Mouse (Mus musculus): ENCODE data around the gene Lct.

Gene Lct

DNA sequence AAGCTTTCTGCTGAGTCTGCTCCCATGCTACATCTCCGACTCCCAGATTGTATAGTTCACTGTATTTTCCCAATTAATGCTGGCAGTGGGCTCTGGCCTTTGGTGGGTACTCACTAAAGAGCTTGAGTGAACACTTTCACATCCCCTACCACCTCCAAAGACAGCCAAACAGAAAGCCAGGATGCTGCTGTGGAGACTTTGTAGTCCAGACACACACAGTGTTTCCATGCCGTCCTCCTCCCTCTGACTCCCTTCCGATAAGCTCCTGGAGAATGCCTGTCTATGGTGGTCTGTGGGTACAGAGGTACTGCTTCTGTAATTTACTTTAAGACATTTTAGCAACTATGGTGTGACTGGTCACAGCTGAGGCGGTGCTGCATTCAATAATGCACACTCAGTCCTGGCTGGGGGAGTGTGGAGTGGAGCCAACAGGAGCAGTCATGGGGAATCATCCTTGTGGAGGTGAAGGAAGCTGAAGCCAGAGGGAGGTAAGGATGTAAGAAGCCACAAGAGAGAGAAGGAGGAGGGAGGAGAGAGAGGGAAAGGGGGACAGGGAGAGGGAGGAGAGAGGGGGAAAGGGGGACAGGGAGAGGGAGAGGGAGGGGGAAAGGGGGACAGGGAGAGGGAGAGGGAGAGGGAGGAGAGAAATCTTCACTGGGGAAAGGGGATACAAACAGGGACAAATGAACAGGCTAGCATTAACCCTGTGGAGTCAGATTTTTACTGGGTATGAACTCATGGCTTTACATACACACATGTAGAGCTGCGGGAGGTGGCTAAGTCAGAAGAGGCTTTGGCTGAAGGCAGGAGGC lies 32.2 kb downstream of the Lct start:
- in situ Hi-C loops (cut with MboI, MseI), result no loop called here

DNA sequence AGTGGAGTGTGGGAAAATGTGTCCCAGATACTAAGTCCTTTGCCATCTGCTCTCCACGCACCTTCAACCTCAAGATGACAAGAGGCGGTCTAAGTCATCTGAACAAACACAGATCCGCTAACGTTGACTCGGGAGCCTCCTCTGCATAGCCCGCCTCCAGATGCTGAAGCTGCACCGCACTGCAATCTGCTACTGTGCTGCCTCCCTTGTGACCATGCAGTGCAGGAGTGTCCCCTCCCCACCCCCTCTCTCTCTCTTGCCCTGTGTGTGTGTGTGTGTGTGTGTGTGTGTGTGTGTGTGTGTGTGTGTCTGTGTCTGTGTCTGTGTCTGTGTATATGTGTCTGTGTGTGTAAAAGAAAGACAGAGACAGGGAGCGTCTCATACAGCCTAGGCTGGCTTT lies 32.8 kb downstream of the Lct start:
- in situ Hi-C loops (cut with MboI, MseI), result no loop called here

DNA sequence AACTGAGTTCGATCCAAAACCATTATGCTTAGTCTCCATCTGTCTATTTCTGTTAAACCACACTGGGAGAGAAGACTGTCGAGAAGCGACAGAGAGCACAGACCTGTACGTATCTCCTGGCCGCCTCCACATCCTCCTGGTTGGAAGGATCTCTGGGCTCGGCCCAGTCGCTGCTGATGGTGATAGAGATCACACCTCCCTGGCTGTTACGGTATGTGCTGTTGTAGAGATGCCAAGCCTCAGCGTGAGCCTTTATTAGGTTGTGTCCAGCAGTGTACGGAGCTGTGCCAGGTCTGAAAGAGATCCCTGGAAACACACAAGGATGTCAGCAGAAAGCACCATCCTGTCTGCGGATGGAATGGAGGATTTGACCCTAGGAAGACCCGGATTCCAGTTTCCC lies 34.6 kb downstream of the Lct start:
- in situ Hi-C loops (cut with MboI, MseI), result no loop called here

DNA sequence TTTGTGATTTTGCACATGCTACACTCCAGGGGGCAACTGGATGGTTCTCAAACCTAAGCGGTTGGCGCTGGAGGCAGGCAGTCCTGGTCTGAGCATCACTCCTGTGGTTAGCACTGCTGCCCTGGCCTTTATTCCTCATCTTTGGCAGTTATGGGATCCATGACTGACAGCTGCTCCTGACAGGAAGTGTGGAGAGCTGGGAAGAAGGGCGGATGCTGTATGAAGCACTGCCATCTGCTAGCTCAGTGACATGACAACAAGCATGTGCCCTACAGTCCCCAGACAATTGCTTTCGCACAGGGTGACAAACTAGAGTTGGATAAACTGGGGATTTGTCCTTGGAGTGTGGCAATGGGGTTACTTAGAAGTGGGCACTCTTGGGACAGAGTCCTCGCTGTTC lies 37.8 kb downstream of the Lct start:
- in situ Hi-C loops (cut with MboI, MseI), result no loop called here

DNA sequence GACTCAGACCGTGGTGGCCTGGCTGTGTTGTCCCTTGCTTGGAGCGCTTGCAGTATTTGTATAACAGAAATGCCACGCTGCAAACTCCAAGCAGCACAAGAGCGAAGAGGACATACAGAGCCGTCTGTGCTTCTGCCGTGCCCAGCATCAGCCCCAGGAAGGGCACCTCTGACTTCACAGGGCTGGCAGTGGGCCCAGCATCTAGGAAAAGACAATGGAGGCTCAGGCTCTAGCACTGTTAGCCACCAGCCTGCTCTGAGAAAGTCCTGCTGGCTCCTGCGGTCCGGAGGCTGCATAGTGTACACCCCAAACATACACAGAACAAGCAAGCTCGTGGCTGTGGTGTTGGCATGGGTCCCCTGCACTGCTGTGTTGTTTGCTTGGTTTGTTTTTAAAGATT lies 43.0 kb downstream of the Lct start:
- in situ Hi-C loops (cut with MboI, MseI), result no loop called here

DNA sequence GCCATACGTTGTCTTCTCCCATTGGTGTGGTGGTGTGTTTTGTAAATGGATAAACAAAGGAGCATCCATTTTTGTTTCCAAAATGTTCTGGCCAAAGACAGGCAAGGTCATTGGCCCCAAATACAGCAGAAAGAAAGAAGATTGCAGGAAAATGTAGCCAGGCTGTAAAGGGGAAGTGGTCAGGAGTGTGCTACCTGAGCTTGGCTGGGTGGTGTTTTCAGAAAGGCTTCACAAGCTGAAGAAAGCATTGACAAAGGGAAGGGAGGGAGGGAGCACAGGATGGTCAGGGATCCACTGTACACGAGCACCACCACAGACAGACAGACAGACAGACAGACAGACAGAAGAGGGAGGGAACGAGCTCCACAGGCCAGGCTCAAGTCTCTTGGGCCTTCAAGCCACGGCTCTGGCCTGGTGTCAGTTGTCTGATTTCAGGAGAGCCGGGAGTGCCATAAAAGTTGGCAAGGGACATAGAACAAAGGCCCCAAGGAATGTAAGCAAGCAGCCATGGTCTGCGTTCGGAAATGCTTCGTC lies 43.9 kb downstream of the Lct start:
- in situ Hi-C loops (cut with MboI, MseI), result no loop called here

DNA sequence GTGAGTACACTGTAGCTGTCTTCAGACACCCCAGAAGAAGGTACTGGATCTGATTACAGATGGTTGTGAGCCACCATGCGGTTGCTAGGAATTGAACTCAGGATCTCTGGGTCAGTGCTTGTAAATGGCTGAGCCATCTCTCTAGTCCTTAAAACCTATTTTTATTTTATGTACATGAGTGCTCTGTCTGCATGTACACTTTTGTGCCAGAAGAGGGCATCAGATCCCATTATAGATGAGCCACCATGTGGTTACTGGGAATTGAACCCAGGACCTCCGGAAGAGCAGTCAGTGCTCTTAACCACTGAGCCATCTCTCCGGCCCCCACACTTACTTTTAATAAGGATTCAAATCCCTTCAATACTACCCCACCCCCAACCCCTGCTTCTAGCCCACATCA lies 45.2 kb downstream of the Lct start:
- in situ Hi-C loops (cut with MboI, MseI), result no loop called here

DNA sequence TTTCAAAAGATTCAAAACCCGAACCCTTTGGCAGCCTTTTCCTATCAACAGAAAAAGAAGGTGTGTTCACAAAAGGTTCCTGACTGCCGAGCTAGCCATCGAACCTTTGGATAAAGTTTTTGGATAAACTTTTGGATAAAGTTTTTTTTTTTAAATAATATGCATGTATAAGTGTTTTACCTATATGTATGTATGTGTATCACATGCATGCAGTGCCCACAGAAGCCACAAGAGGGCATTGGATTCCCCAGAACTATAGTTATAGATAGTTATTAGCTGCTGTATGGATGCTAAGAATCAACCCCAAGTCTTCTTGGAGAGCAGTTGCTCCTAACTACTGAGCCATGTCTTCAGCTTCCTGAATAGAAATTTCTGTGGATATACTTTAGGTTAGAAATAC lies 46.4 kb downstream of the Lct start:
- in situ Hi-C loops (cut with MboI, MseI), result no loop called here

DNA sequence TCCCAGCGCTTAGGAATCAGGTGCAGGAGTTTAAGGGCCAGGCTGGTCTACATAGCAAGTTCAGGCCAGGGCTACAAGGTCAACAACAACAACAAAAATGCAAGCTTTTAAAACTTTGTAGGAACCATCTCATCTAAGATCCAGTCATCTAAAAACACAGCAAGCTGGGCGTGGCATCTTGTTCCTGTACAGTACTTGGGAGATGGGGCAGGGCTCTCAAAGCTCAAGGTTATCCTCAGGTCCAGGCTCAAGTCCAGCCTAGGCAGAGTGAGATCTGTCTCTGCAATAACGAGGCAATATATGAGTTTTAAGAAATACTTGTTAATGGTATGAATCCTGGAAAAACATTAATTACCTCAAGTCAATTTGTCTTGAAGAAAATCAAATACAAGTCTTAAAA lies 49.6 kb downstream of the Lct start:
- in situ Hi-C loops (cut with MboI, MseI), result no loop called here

DNA sequence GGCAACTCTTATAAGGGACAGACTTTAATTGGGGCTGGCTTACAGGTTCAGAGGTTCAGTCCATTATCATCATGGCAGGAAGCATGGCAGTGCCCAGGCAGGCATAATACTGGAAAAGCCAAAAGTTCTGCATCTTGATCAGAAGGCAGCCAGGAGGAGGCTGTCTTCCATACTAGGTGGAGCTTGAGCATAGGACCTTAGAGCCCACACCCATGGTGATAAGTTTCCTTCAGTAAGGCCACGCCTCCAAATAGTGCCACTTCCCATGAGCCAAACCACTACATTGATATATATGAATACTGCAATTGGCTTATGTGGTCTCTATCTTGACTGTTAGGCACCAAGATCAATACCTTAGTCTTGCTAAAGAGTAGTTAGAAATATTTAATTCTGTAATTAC lies 52.2 kb downstream of the Lct start:
- in situ Hi-C loops (cut with MboI, MseI), result no loop called here

DNA sequence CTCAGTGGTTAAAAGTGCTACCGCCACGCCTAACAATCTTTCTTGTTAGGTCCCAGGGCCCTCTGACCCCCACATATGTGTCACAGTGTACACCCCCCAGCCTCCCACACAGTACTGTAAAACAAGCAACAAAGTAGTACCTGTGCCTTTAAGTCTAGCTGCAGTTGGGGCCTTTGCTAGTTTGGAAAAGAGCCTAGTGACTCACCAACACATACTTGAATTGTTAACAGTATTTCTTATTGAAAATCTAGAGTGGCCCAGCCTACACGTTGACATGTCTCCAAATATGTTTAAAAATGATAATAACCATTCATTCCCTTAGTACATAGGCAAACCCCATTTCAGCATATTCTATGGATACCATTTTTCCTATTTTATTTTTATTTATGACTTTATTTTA lies 57.4 kb downstream of the Lct start:
- in situ Hi-C loops (cut with MboI, MseI), result no loop called here

DNA sequence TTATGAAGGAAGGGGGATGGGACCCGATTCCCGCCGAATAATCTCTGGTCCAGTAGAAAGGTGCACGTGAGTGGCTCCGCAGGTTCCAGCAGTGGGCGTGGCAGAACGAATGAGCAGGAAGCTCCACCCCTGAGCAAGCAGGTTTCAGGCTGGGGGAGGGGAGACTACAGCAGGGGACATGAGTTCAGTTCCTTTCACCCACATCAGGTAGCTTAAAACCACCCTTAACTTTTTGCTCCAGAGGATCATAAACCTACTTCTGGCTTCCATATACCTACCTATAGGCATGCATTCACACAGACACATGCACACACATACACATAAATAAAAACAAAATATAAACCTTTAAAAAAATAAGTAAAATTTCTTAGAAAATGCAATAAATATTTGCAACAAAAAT lies 61.1 kb downstream of the Lct start:
- in situ Hi-C loops (cut with MboI, MseI), result loop anchor here (5.0 kb wide), 1 partner anchor 65 kb away; no protein-coding TSS in a partner anchor

DNA sequence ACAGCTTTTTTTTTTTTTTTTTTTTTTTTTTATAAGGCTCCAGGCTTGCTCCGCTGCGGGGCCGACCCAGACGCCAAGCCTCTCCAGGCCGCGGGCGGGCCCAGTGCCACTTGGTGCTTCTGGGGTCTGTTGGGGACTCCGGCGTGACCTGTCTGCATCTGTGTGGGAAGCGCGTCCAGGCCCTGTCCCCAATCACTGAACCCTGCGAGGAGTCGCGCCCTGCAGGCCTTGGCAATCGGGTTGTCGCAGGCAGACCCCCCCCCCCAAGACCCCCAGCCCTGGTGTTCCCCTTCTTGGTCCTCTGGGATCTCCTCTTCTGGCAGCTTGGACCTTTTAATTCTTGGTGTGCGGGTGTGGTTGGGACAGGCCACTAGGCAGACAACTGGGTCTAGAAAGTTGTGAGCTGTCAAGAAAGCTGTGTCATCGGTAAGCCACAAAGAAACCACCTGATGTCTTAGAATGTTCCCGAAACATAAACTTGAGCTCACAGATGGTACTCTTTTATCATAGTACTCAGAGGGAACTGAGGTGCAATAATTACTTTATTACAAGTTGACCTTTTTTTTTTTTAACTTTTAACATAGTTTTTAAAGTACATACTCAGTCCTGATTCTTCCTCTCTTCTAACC lies 83.3 kb downstream of the Lct start:
- in situ Hi-C loops (cut with MboI, MseI), result no loop called here

DNA sequence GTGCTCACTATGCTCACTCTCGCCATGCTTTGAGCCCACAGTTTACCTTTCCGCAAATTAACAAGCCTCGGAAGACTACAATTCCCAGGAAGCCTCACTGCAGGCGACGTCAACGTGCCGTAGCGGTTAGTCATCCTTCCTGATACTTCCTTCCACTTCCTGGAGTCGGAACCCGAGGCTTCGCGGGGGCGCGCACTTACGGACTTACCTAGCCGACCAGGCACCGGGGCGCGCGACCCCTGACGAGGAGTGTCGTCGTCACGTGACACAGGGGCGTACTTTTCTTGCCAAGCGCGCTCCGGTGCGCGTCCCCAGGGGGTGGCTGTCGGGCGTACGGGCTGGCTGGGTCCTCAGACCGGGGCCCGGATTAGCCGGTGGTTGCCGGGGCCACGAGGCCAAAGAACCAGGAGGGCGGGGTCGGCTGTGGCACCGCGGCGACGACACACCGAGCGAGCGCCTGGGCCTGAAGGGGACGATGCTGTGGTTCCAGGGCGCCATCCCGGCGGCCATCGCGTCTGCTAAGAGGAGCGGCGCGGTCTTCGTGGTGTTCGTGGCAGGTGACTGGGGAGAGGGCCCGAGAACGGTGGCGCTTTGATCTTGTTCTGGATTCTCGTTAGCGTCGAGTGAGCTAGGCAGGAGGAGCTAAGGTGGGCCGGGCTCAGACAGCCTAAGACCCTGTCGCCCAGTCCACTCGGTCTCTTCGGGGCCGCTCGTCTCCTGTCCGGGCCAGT lies 84.0 kb downstream of the Lct start:
- in situ Hi-C loops (cut with MboI, MseI), result no loop called here

DNA sequence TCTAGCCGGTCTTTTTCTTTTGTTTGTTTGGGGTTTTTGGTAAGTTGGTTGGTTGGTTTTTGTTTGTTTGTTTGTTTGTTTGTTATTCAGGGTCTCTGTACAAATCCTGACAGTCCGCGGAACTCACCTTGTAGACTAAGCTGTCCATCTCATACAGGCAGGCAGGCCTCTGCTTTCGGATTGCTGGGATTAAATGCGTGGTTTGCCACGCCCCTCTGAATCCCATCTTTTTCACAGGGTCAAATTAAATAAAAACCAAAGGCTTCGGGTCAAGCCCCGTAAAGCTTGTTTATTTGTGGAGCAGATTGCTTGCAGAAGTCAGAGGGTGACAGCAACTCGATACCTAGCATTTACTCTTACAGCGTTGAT lies 84.5 kb downstream of the Lct start, which contains the start of gene Ubxn4:
Gene Ubxn4 (plus strand): TSS at position 338 of the 369 bp plus-strand sequence.
- in situ Hi-C loops (cut with MboI, MseI), result no loop called here

DNA sequence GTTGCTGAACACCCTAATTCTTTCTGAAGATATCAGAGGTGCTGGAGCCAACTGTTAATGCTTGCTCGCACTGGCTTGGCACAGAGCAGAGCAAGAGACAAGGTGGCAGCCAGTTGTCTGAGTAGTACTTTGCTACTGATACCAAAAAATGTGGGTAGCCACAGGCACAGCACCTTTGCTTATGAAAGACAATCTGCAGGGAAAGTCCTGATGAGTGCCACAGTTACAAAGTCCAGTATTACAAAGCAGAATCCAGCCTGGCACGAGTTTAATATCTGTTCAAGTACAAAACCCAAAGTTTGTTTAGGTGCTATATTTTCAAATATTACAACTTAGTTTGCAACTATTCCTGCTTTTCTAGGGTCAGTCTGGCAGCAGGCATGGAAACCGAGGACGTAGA lies 92.9 kb downstream of the Lct start:
- in situ Hi-C loops (cut with MboI, MseI), result no loop called here
